Mouse (Mus musculus) lung, adult 2 months (tissue): Measurements from ENCODE around the gene Olfml2a.
"Not testable (repeated sequence)": the region's sequence is repeated elsewhere in the genome, so short reads cannot be mapped to it uniquely, and the experiment has no call there.

ENCODE experiments used
- CTCF ChIP-seq: fragments of 200-500 bp; IDR thresholded peaks from 2 replicates; pipeline ENCODE4 v1.5.1; 2011; ENCODE audit warnings: mild to moderate bottlenecking, low read length, control low read depth; ENCODE audit not compliant: insufficient read depth
- POLR2A ChIP-seq: fragments of 200-500 bp; IDR thresholded peaks from 2 replicates; pipeline ENCODE4 v1.6.1; 2011; ENCODE audit warnings: low read depth, mild to moderate bottlenecking, control low read depth, low read length, borderline replicate concordance; ENCODE audit errors: extremely low read depth

GRCm38 (mm10) chr2:39010144-39010543 is 78.4 kb downstream of the Olfml2a start:
- TF ChIP-seq CTCF, POLR2A: not testable (repeated sequence)
